Mouse (Mus musculus) midbrain, embryonic 11.5 days (tissue): Measurements from ENCODE around the gene Stx1b. TPM values are rescaled to one million over a fixed set of nuclear protein-coding genes. Genes with fewer than 3 reads are reported as not detected.

Source experiments
- ATAC-seq: fragments of 200-750 bp; cut with Nextera tagmentation; 2 replicates; pipeline ENCODE4 v1.8.0; 2017; ENCODE audit warnings: moderate TSS enrichment, moderate library complexity; ENCODE audit not compliant: low FRiP score
- DNase-seq: peaks from one replicate; pipeline ENCODE4 v3.0.0; 2015; ENCODE audit warnings: low spot score; ENCODE audit errors: missing footprints
- H3K27ac ChIP-seq: fragments of 300-500 bp; sonication (generic); 2 replicates; pipeline ENCODE4 v1.5.1; 2014; ENCODE audit warnings: low read depth, low read length
- H3K27me3 ChIP-seq: fragments of 300-500 bp; sonication (generic); 2 replicates; pipeline ENCODE4 v1.6.1; 2014; ENCODE audit warnings: mild to moderate bottlenecking, low read length, moderate library complexity, mixed read lengths; ENCODE audit not compliant: control insufficient read depth, insufficient read depth
- H3K36me3 ChIP-seq: fragments of 300-500 bp; sonication (generic); 2 replicates; pipeline ENCODE4 v1.6.1; 2014; ENCODE audit warnings: mild to moderate bottlenecking, low read length, moderate library complexity, mixed read lengths; ENCODE audit not compliant: control insufficient read depth, insufficient read depth
- H3K4me1 ChIP-seq: fragments of 300-500 bp; sonication (generic); 2 replicates; pipeline ENCODE4 v1.6.1; 2014; ENCODE audit warnings: low read length; ENCODE audit not compliant: control insufficient read depth, insufficient read depth
- H3K4me2 ChIP-seq: fragments of 300-500 bp; sonication (generic); 2 replicates; pipeline ENCODE4 v1.6.1; 2014; ENCODE audit warnings: mild to moderate bottlenecking, moderate library complexity
- H3K4me3 ChIP-seq: fragments of 300-500 bp; sonication (generic); 2 replicates; pipeline ENCODE4 v1.5.1; 2014; ENCODE audit warnings: low read depth, low read length
- H3K9ac ChIP-seq: fragments of 300-500 bp; sonication (generic); 2 replicates; pipeline ENCODE4 v1.6.1; 2014; ENCODE audit warnings: low read length
- H3K9me3 ChIP-seq: fragments of 300-500 bp; sonication (generic); 2 replicates; pipeline ENCODE4 v1.6.1; 2016; ENCODE audit warnings: low read length; ENCODE audit not compliant: control insufficient read depth
- WGBS: fragments of 180-500 bp; shearing (Covaris S2); extraction: QIAGEN DNeasy Blood & Tissue Kit; methylation state at CpG from one replicate; pipeline ENCODE4 v1.1.7; 2014; 5-methylcytosine and 5-hydroxymethylcytosine counted together
- polyA plus RNA-seq: library from polyadenylated mRNA; unstranded; fragments of >200 nt; fragmentation: Nextera tagmentation; extraction: Ambion mirVana; gene quantifications from 2 replicates; pipeline ENCODE4 v1.2.1, GENCODE M21; 2014

Gene Stx1b
- polyA plus RNA-seq, 1 experiment from 2014 or later, result 8.4 TPM

GRCm38 (mm10) chr7:127822494-127822893 is 1.9 kb downstream of the Stx1b start:
- H3K36me3 ChIP-seq, result no peaks in the 10 kb centered on the region
- no peak overlapping the region for H3K4me3 ChIP-seq
- DNase-seq (peak; percentile 73), ATAC-seq (no peak)
- H3K27me3 ChIP-seq, result no peaks in the 10 kb centered on the region
- no peak overlapping the region for H3K4me2 ChIP-seq
- H3K27ac ChIP-seq, result no peak overlapping the region
- no peak overlapping the region for H3K9ac ChIP-seq
- peaks cover 11% of the 10 kb centered on the region for H3K4me1 ChIP-seq
- no peaks in the 10 kb centered on the region for H3K9me3 ChIP-seq
- WGBS, result 86% methylated on average over 3 of the region's 3 CpGs

- no peak overlapping the region for H3K27ac ChIP-seq
- no peak for ATAC-seq
- 77% methylated on average over 13 of the region's 13 CpGs for WGBS
These were observed 3.4 kb downstream of the Stx1b start for GRCm38 (mm10) chr7:127820836-127821509.

DNA sequence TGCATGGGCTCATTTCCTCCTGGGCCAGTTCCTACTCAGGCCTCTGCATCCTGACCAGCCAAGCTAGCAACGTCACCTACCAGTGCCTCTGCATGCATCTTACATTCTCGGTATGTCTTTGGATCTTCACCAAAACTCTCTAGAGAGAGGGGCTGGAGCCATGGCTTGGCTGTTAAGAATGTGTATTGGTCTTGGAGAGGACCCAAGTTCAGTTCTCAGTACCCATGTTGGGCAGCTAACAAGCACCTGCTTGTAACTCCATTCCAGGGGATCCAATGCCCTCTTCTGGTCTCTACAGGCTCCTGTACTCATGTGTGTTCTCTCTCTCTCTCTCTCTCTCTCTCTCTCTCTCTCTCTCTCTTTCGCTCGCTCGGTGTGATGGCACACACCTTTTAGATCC is 6.6 kb downstream of the Stx1b start:
- Histone ChIP-seq H3K27ac (no peak overlapping the region), H3K4me3 (no peak overlapping the region), H3K4me2 (no peak overlapping the region), H3K9ac (no peak overlapping the region), H3K27me3 (no peaks in the 10 kb centered on the region), H3K36me3 (0 out of 2 replicates have a peak, but pooled peaks cover 3% of the 10 kb centered on the region), H3K4me1 (no peaks in the 10 kb centered on the region), H3K9me3 (no peaks in the 10 kb centered on the region)
- ATAC-seq (no peak), DNase-seq (no peak)
- WGBS, result 90% methylated on average over 5 of the region's 5 CpGs

More at GRCm38 (mm10) chr7:127820836-127821509, 3.4 kb downstream of the Stx1b start:
- Histone ChIP-seq H3K36me3 (no peaks in the 10 kb centered on the region), H3K9me3 (no peaks in the 10 kb centered on the region), H3K4me1 (peaks cover 11% of the 10 kb centered on the region), H3K9ac (no peak overlapping the region), H3K4me3 (no peak overlapping the region), H3K27me3 (no peaks in the 10 kb centered on the region), H3K4me2 (no peak overlapping the region)
- peak; percentile 71 for DNase-seq

GRCm38 (mm10) chr7:127817053-127817452 is 7.3 kb downstream of the Stx1b start:
- peak; percentile 78 for DNase-seq
- Histone ChIP-seq H3K36me3 (0 out of 2 replicates have a peak, but pooled peaks cover 3% of the 10 kb centered on the region), H3K9me3 (no peaks in the 10 kb centered on the region), H3K9ac (no peak overlapping the region), H3K4me1 (no peaks in the 10 kb centered on the region), H3K27ac (no peak overlapping the region), H3K27me3 (no peaks in the 10 kb centered on the region), H3K4me2 (no peak overlapping the region), H3K4me3 (no peak overlapping the region)
- no peak for ATAC-seq
- 79% methylated on average over 7 of the region's 7 CpGs for WGBS

- Histone ChIP-seq H3K27me3 (no peaks in the 10 kb centered on the region), H3K4me3 (no peak overlapping the region), H3K4me1 (no peaks in the 10 kb centered on the region), H3K4me2 (no peak overlapping the region), H3K27ac (no peak overlapping the region), H3K36me3 (0 out of 2 replicates have a peak, but pooled peaks cover 3% of the 10 kb centered on the region), H3K9ac (no peak overlapping the region), H3K9me3 (no peaks in the 10 kb centered on the region)
- DNase-seq (peak; percentile 80), ATAC-seq (no peak)
- 78% methylated on average over 15 of the region's 15 CpGs for WGBS
These were observed 8.2 kb downstream of the Stx1b start for GRCm38 (mm10) chr7:127815954-127816821.

GRCm38 (mm10) chr7:127815116-127815665 is 9.2 kb downstream of the Stx1b start:
- Histone ChIP-seq H3K27ac (no peak overlapping the region), H3K27me3 (no peaks in the 10 kb centered on the region), H3K9me3 (no peaks in the 10 kb centered on the region), H3K9ac (no peak overlapping the region), H3K4me2 (no peak overlapping the region), H3K36me3 (0 out of 2 replicates have a peak, but pooled peaks cover 3% of the 10 kb centered on the region), H3K4me1 (no peaks in the 10 kb centered on the region), H3K4me3 (no peak overlapping the region)
- WGBS, result 94% methylated on average over 15 of the region's 15 CpGs
- no peak for ATAC-seq
- DNase-seq, result peak; percentile 56

DNA sequence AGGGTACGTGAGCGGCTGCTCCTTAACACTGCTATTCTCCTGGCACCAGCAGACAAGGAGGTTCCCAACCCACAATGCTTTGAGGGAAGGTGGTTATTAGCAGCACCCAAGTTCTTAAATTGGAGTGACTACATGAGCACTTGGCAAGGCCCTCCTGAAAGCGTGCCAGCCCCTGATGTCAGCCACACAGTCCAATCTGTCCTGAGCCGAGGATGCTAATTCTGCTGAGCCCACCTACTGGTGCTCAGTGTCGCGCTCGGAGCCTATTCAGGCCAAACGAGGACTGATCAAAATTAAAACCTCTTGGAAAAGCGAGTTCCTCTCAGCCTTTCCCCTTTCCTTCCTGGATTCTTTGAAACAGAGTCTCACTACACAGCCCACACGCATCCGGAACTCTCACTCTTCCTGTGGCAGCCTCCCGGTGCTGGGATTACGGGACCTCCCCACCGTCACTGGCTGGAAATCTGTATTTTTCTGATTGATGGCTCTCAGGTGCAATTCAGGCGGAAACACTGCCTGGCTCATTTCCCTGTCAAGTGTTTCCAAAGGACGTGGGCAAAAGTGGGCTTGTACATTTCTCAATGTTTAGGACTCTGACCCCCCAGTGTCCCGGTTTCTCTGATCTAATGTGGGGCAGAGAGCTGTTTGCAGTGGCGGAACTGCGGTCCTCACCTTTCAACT is 10.0 kb downstream of the Stx1b start:
- Histone ChIP-seq H3K27ac (no peak overlapping the region), H3K4me2 (no peak overlapping the region), H3K4me1 (no peaks in the 10 kb centered on the region), H3K9me3 (no peaks in the 10 kb centered on the region), H3K4me3 (no peak overlapping the region), H3K9ac (no peak overlapping the region), H3K27me3 (no peaks in the 10 kb centered on the region), H3K36me3 (0 out of 2 replicates have a peak, but pooled peaks cover 3% of the 10 kb centered on the region)
- DNase-seq (peak; percentile 69), ATAC-seq (no peak)
- 92% methylated on average over 19 of the region's 19 CpGs for WGBS

GRCm38 (mm10) chr7:127813821-127814220 is 10.5 kb downstream of the Stx1b start:
- WGBS, result 78% methylated on average over 4 of the region's 4 CpGs
- no peaks in the 10 kb centered on the region for H3K4me1 ChIP-seq
- H3K27me3 ChIP-seq, result no peaks in the 10 kb centered on the region
- H3K27ac ChIP-seq, result no peak overlapping the region
- ATAC-seq (no peak), DNase-seq (peak; percentile 6)
- no peaks in the 10 kb centered on the region for H3K9me3 ChIP-seq
- H3K36me3 ChIP-seq, result 0 out of 2 replicates have a peak, but pooled peaks cover 3% of the 10 kb centered on the region
- H3K4me3 ChIP-seq, result no peak overlapping the region
- H3K4me2 ChIP-seq, result no peak overlapping the region
- H3K9ac ChIP-seq, result no peak overlapping the region
